Mouse (Mus musculus): ENCODE data around the gene Plk5. TPM values are rescaled to one million over a fixed set of nuclear protein-coding genes. Genes with fewer than 3 reads are reported as not detected.
"Not testable (repeated sequence)": the region's sequence is repeated elsewhere in the genome, so short reads cannot be mapped to it uniquely, and the experiment has no call there.

Gene Plk5
- polyA plus RNA-seq, 1 experiment from 2014 or later = 0.16 TPM

- Histone ChIP-seq H3K27ac (no peak overlapping the region), H3K9me3 (no peaks in the 10 kb centered on the region), H3K36me3 (no peaks in the 10 kb centered on the region), H3K4me1 (peaks cover 49% of the 10 kb centered on the region), H3K4me3 (no peak overlapping the region), H3K27me3 (ENCODE audit: insufficient read depth, poor library complexity, severe bottlenecking) (peaks cover 86% of the 10 kb centered on the region)
- DNase-seq (ENCODE audit: low spot score) = peak; percentile 94
- 25% methylated on average over 19 of the region's 19 CpGs for WGBS
These were observed 16.1 kb upstream of the Plk5 start for GRCm38 (mm10) chr10:80339941-80340750.

GRCm38 (mm10) chr10:80341026-80341425, 15.2 kb upstream of the Plk5 start:
- H3K9me3 ChIP-seq = no peaks in the 10 kb centered on the region
- H3K36me3 ChIP-seq = no peaks in the 10 kb centered on the region
- H3K4me1 ChIP-seq = peaks cover 52% of the 10 kb centered on the region
- no peak for DNase-seq (ENCODE audit: low spot score)
- H3K27me3 ChIP-seq (ENCODE audit: insufficient read depth, poor library complexity, severe bottlenecking) = peaks cover 86% of the 10 kb centered on the region
- H3K4me3 ChIP-seq = no peak overlapping the region
- H3K27ac ChIP-seq = no peak overlapping the region
- 16% methylated on average over 21 of the region's 21 CpGs for WGBS

DNA sequence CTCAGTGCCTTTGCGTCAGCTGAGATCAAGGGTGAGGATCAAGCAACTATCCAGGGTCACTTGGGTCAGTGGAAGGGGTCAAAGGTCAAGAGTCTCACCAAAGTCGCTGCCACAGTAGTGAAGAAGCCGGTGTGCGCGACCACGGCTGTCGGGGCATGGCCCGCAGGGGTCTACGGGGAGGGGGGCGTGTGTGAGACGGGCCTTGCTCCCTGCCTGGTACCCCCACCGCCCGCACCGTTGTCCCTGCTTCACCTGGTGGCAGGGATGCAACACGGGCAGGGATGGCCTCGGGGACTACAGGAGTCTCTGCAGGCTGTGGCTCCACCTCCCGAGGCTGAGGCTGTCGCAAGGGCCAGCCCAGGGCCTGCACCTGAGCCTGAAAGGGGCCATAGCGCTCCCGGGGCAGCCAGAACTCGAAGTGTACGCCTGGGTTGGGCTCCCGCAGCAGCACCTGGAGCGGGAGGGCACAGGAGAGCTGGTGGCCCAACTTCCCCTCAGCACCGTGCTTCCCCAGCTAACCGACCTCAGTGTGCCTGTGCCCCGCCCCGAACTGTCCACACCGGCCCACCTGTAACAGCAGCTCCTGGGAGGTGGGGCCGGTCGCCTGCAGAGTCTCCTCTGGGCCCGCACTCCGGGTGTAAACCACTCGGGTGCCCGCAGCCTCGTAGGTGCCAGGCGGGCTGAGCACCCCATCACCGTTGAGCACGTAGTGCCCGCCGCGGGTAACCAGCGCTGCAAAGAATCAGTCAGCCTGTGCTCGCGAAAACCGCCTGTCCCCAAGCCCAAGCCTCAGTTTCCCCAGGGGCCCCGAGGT, 14.6 kb upstream of the Plk5 start:
- H3K36me3 ChIP-seq = no peaks in the 10 kb centered on the region
- peaks cover 52% of the 10 kb centered on the region for H3K4me1 ChIP-seq
- 5% methylated on average over 47 of the region's 47 CpGs for WGBS
- peaks cover 86% of the 10 kb centered on the region for H3K27me3 ChIP-seq (ENCODE audit: insufficient read depth, poor library complexity, severe bottlenecking)
- DNase-seq (ENCODE audit: low spot score) = no peak
- H3K27ac ChIP-seq = peak overlapping the region; percentile 2; the same call in 1 of the 2 replicates
- no peaks in the 10 kb centered on the region for H3K9me3 ChIP-seq
- peak overlapping the region; percentile 52 for H3K4me3 ChIP-seq

- Histone ChIP-seq H3K27me3 (ENCODE audit: insufficient read depth, poor library complexity, severe bottlenecking) (peaks cover 89% of the 10 kb centered on the region), H3K4me3 (peak overlapping the region; percentile 52), H3K27ac (no peak overlapping the region), H3K4me1 (peaks cover 54% of the 10 kb centered on the region), H3K36me3 (no peaks in the 10 kb centered on the region), H3K9me3 (no peaks in the 10 kb centered on the region)
- no peak for DNase-seq (ENCODE audit: low spot score)
- WGBS = 3% methylated on average over 26 of the region's 26 CpGs
These were observed 13.9 kb upstream of the Plk5 start for GRCm38 (mm10) chr10:80342305-80342748.

GRCm38 (mm10) chr10:80342749-80343424, 13.4 kb upstream of the Plk5 start:
- Histone ChIP-seq H3K27me3 (ENCODE audit: insufficient read depth, poor library complexity, severe bottlenecking) (peaks cover 93% of the 10 kb centered on the region), H3K4me3 (peak overlapping the region; percentile 52), H3K4me1 (peaks cover 59% of the 10 kb centered on the region), H3K36me3 (no peaks in the 10 kb centered on the region), H3K27ac (0 out of 2 replicates have a peak overlapping the region, but pooled peaks have one; percentile 18), H3K9me3 (no peaks in the 10 kb centered on the region)
- DNase-seq (ENCODE audit: low spot score) = peak; percentile 89
- under 1% methylated on average over 33 of the region's 33 CpGs for WGBS

- Histone ChIP-seq H3K27me3 (ENCODE audit: insufficient read depth, poor library complexity, severe bottlenecking) (peaks cover 93% of the 10 kb centered on the region), H3K9me3 (no peaks in the 10 kb centered on the region), H3K4me1 (peaks cover 65% of the 10 kb centered on the region), H3K27ac (0 out of 2 replicates have a peak overlapping the region, but pooled peaks have one; percentile 18), H3K36me3 (no peaks in the 10 kb centered on the region), H3K4me3 (peak overlapping the region; percentile 52)
- 26% methylated on average over 13 of the region's 13 CpGs for WGBS
- DNase-seq (ENCODE audit: low spot score) = no peak
These were observed 12.8 kb upstream of the Plk5 start for GRCm38 (mm10) chr10:80343425-80343895.

DNA sequence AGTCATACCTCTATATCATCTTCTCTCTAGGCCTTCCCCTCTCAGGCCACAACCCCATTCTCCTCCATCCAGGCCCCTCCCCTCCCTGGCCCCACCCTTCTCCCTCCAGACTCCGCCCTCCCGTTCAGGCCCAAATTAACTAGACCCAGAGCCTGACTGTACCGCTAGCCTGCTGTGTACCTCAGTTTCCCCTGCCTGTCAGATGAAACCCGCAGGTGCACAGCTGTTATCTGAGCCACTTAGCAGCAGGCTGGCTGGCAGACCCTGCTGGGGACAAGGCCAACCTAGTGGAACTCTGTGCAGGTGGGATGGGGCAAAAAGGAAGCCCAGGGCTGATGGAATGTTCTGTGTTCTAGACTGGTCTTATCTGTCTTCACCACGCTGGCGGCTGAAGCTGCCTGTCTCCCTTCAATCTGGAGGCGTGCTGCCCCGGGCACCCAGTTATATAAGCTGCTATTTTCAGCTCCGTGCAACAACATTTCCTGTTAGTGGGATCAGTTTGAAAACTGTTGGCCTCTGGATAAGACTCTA, 12.1 kb upstream of the Plk5 start:
- Histone ChIP-seq H3K9me3 (no peaks in the 10 kb centered on the region), H3K36me3 (no peaks in the 10 kb centered on the region), H3K4me1 (peaks cover 72% of the 10 kb centered on the region), H3K27me3 (ENCODE audit: insufficient read depth, poor library complexity, severe bottlenecking) (peaks cover 99% of the 10 kb centered on the region), H3K4me3 (0 out of 2 replicates have a peak overlapping the region, but pooled peaks have one; percentile 15), H3K27ac (no peak overlapping the region)
- 23% methylated on average over 9 of the region's 9 CpGs for WGBS
- no peak for DNase-seq (ENCODE audit: low spot score)

DNA sequence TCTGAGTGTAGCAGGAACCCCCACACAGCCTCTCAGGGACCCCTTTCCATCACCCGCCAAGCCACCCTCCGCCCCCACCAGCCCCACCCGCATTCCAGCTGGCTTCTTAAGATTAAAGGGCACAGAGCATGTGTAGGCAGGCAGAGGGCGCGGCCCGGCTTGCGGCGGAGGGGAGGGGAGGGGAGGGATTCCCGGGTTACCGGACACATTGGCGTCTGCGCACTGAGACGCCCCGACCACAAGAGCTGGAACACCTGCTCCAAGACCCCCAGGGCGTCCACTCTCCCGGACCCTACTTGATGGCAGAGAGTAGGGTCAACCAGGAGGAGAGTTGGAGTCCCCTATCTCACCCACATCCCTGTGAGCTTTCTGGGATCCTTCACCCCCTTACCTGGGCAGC, 11.1 kb upstream of the Plk5 start:
- 2% methylated on average over 15 of the region's 16 CpGs for WGBS
- H3K27me3 ChIP-seq (ENCODE audit: insufficient read depth, poor library complexity, severe bottlenecking) = peaks cover 100% of the 10 kb centered on the region
- peaks cover 72% of the 10 kb centered on the region for H3K4me1 ChIP-seq
- DNase-seq (ENCODE audit: low spot score) = no peak
- H3K9me3 ChIP-seq = no peaks in the 10 kb centered on the region
- H3K27ac ChIP-seq = 0 out of 2 replicates have a peak overlapping the region, but pooled peaks have one; percentile 13
- peak overlapping the region; percentile 15; the same call in 1 of the 2 replicates for H3K4me3 ChIP-seq
- no peaks in the 10 kb centered on the region for H3K36me3 ChIP-seq

GRCm38 (mm10) chr10:80345929-80346328, 10.3 kb upstream of the Plk5 start:
- DNase-seq (ENCODE audit: low spot score); H3K9me3 ChIP-seq; H3K36me3 ChIP-seq; H3K27ac ChIP-seq; H3K4me3 ChIP-seq: not testable (repeated sequence)
- H3K4me1 ChIP-seq = peaks cover 71% of the 10 kb centered on the region
- H3K27me3 ChIP-seq (ENCODE audit: insufficient read depth, poor library complexity, severe bottlenecking) = peaks cover 100% of the 10 kb centered on the region
- WGBS = 75% methylated on average over 6 of the region's 6 CpGs

DNA sequence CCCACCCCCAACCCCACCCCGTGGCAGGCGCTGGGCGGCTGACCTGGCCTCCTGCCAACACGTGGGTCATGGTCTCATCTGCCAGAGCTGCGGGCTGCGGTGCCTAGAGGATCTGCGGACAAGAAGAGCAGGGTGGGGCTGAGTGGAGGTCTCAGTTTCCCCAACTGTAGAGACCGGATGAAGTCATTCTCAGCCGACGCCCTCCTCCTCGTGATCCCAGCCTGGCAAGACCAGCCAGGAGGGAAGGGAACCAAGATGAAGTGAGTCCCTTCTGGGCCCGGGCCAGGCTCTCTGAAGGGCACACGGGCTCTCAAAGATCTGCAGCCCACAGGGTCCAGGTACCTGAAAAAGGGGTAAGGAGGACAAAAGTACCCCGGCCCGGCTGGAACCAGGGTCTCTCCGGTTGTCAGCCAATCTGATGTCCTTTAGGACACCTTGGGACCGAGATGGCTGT, 8.7 kb upstream of the Plk5 start:
- Histone ChIP-seq H3K27ac (no peak overlapping the region), H3K4me1 (peaks cover 59% of the 10 kb centered on the region)
- 9% methylated on average over 17 of the region's 17 CpGs for WGBS

GRCm38 (mm10) chr10:80348244-80348781, 7.9 kb upstream of the Plk5 start, which contains the start of gene Adamtsl5:
TSS of gene Adamtsl5 (minus strand) at chr10:80348412.
- H3K9me3 ChIP-seq = no peaks in the 10 kb centered on the region
- H3K4me3 ChIP-seq = peak within 1 kb of the TSS; percentile 55
- H3K27ac ChIP-seq = peak within 1 kb of the TSS; percentile 17
- peaks cover 56% of the 10 kb centered on the region for H3K4me1 ChIP-seq
- peaks cover 100% of the 10 kb centered on the region for H3K27me3 ChIP-seq (ENCODE audit: insufficient read depth, poor library complexity, severe bottlenecking)
- H3K36me3 ChIP-seq = no peaks in the 10 kb centered on the region
- WGBS = 1% methylated on average over 42 of the region's 42 CpGs
- DNase-seq (ENCODE audit: low spot score) = peak; percentile 85

More for the DNA sequence above, 8.7 kb upstream of the Plk5 start:
- H3K4me3 ChIP-seq = peak overlapping the region; percentile 55
- no peaks in the 10 kb centered on the region for H3K36me3 ChIP-seq
- peaks cover 100% of the 10 kb centered on the region for H3K27me3 ChIP-seq (ENCODE audit: insufficient read depth, poor library complexity, severe bottlenecking)
- no peak for DNase-seq (ENCODE audit: low spot score)
- H3K9me3 ChIP-seq = no peaks in the 10 kb centered on the region

DNA sequence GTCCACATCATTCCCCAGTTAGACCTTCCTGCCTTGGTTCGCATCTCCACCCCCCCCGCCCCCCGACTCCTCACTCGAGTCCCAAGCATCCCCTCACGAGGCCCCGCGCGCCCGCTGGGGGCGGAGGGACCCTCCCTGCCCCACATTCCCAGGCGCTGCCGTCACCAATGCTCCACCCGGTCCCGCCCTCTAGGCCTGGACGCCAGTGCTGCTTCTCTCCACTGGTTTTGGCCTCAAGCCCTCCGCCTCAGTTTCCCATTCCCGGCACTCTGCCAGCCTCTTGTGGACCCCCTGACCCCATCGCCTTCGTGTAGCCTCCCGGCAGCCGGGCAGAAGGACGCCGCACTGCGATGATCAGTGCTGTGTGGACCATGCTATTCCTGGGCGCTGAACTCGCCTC, 7.3 kb upstream of the Plk5 start:
- H3K4me3 ChIP-seq = peak overlapping the region; percentile 55
- 15% methylated on average over 26 of the region's 26 CpGs for WGBS
- no peaks in the 10 kb centered on the region for H3K9me3 ChIP-seq
- no peaks in the 10 kb centered on the region for H3K36me3 ChIP-seq
- peaks cover 49% of the 10 kb centered on the region for H3K4me1 ChIP-seq
- H3K27me3 ChIP-seq (ENCODE audit: insufficient read depth, poor library complexity, severe bottlenecking) = peaks cover 100% of the 10 kb centered on the region
- H3K27ac ChIP-seq = peak overlapping the region; percentile 17
- DNase-seq (ENCODE audit: low spot score) = no peak

Measured in heart, embryonic 10.5 days (tissue).